Mouse (Mus musculus): ENCODE results near the gene Zfp119a.
"Not testable (repeated sequence)": the region's sequence is repeated elsewhere in the genome, so short reads cannot be mapped to it uniquely, and the experiment has no call there.

Zfp119a gene

DNA sequence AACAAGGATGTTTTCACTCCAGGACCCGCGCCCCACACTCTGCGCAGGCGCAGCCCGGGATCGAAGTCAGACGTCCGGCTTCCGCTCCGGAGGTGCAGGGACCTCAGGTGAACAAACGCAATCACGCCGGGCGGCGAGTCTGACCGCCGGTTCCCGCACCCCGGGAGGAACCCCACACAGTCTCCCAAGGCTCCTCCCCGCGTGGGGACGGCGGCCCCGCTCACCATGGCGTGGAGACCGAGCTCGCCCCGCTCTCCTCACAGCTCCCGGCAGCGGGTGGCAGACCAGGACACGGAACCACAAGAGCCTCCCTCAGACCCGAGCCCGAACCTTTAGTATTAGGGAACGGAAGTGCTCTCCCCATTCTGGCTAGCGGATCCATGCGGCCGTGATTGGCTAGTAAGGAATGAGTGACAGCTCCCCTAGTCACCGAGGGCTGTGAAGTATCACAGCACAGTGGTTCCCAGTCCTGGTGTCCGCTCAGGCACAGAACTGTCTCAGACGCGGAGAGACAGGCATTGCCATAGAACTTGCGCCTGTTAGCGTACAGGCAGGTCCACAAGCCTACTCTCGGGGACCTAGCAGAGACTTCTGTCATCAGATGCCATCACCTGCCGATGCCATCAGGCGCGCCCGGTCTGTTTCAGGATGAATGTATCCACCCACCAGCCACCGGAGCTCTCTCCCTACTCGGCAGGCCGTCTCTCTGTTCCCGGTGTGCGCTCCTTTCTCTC is at the start of gene Zfp119a:
Zfp119a (minus strand) TSS at position 295 of the 734 bp plus-strand sequence.
- peak; percentile 82 for DNase-seq

DNA sequence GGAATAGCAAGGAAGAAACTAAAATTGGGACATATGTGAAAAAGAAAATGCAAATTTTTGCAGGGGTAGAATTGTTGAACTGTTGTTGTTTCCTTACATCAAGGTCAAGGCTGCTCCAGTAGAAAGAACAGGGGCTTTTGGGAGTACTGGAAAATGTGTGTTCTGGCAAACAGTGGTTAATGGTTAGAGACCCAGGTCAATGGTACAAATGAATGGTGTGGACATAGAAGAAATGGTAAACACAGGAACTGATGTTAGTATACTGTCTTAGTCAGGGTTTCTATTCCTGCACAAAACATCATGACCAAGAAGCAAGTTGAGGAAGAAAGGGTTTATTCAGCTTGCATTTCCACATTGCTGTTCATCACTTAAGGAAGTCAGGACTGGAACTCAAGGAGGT is 27.9 kb upstream of the Zfp119a start:
- DNase-seq, result no peak

- DNase-seq, result no peak
Observed at GRCm38 (mm10) chr17:55904131-55904530, 25.4 kb upstream of the Zfp119a start.

DNA sequence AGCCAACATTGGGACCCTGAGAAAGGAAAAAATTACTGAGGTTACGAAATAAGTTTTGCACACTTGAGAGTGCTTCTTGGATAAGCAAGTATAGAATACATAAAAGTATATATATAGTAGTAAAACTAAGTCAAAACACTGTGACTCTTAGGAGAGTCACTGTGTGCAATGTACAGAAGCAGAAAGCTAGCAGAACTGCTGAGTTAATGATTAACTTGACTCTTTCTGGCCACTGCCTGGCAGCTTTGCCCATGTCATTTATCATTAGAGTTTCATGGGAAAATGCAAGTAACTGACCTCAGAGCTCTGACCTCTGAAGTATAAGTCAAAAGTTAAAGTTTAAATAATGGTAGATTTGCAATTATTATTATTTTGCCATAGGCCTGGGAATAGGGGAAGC is 25.0 kb upstream of the Zfp119a start:
- peak; percentile 38 to 77 for DNase-seq

DNA sequence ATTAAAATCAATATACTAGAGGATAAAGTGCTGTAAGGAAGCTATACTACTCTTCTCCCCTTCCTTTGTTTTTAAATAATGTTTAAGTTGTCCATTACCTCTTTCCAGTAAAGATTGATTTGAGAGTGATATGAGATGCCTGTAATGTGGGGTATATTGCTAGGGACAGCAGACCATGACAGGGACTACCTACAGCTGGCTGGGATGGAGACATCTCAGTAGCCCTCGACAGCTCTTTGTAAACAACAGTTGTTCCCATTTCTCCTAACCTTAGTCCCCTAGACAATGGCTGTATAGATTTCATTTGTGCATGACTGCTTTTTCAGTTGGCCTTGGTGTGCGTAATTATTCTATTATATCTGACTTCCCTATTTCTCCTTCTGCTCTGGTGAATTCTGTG is 24.4 kb upstream of the Zfp119a start:
- DNase-seq, result no peak

DNA sequence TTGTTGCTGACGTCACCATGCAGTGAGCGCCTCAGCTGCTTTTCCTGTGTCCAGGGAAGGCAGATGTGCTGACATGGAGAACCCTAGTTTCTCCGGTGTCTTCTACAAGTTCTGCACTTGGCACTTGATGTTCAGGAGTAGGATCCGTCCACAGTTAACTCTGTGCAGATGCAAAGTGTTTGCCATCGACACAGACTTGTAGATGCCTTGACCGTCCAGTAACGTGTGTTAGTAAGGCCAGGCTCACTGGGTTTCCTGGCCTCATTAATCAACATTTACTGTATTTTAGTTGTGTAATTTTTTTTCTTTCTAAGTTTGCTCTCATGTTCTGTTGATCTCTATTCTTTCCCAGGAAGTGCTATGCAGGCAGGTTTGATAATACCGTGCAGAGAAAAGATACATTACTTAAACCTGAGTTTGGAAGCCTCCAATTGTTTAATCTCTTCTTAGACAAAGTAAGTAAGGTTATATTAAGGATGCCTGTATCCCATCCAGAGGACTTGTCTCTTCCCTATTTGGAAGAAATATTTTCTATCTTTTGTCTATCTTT is 13.8 kb upstream of the Zfp119a start:
- not testable (repeated sequence) for DNase-seq

- DNase-seq, result no peak
Observed at GRCm38 (mm10) chr17:55884912-55885311, 6.2 kb upstream of the Zfp119a start.

GRCm38 (mm10) chr17:55883631-55884030 is 4.9 kb upstream of the Zfp119a start:
- DNase-seq, result no peak

GRCm38 (mm10) chr17:55878282-55878635 is 471 bp downstream of the Zfp119a start:
- peak; percentile 10 to 15 for DNase-seq

- no peak for DNase-seq
Observed at GRCm38 (mm10) chr17:55877184-55877583, 1.5 kb downstream of the Zfp119a start.

GRCm38 (mm10) chr17:55843067-55843466 is 35.7 kb downstream of the Zfp119a start:
- DNase-seq, result no peak

DNA sequence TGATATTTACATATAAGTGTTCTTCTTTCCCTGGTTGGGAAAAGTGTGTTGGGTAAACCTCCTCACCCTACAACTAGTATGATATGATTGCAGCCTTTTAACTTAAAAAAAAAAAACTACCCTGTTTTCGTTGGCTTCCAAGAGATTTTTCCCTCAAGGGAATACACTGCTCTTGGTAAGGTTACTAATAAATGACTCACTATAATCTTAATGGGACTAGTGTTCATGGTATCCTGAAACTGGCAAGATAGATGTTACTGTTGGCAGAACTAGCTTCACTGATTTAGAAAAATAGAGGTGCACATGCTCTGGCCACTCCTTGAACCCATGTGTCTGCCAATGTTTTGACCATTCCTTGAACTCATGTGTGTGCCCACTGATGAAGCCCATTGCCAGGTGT is 57.2 kb downstream of the Zfp119a start:
- no peak for DNase-seq

DNA sequence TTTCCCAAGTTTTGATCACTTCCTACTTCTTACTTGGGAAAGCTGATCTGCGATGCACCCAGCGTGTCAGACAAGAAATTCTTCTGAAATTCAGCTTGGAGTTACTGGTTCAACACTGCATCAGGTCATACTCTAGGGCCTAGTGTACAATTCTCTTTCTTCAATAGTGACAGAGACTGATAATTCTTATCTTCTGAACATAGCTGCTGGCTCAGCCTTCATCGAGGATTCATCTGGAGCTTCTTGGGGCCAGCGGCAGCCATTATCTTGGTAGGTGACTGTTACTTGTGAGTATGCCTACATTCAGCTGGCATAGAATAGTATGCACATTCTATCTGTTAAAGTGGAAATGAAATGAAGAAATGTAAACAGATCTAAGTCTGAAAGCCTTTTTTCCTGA is 61.9 kb downstream of the Zfp119a start:
- DNase-seq, result no peak
